Mouse (Mus musculus) neural tube, embryonic 10.5 days (tissue): ENCODE measurements at regions not wholly inside any gene's neighbourhood (a gene's known extent, or its start where the extent isn't known, plus 50 kb on each side); places are given as distances from the start of the nearest gene placed in this dataset.

Experiments
- DNase-seq: peaks from one replicate; pipeline ENCODE4 v3.0.0-alpha.2; 2017; ENCODE audit warnings: low spot score; ENCODE audit errors: extremely low spot score

DNA sequence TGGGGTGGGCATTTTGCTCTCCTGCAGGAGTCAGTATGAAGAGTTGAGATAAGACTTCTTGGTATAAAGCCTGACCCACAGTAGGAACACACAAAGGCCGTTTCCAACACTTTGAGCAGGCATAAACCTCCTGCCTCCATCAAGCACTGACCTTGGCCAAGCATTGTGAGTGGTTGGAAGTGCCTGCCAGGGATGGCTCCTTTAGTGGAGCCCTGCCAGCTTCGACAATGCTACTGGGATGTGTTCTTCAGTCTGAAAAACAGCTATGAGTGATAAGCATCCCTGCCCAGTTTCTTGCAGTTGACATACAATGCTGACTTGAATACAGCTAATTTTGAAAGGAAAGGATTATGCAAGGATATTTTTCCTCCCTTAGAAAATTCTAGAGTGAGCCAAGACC is 644.6 kb upstream of the Vstm2b start:
- no peak for DNase-seq

DNA sequence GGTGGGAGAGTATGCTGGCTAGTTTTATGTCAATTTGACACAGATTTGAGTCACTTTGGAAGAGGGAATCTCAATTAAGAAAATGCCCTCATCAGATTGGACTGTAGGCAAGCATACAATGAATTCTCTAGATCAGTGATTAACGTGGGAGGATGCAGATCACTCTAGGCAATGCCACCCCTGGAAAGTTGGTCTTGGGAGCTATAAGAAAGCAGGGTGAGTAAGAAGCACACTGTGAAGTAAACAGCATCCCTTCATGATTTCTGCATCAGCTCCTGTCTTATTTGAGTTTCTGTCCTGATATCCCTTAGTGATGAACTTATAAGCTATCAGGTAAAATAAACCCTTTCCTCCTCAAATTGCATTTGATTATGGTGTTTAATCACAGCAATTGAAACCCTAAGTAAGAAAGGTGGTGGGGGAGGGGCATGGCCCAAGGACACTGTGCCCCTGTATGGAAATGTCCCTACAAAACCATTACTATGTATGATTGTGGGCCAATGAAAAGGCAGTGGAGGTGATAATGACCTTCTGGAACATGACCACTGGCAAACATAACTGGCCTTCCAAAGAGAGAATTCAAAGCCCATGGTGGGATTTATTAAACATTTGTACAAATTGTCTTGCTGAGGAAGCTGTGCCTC is 640.3 kb upstream of the Vstm2b start:
- no peak for DNase-seq

- no peak for DNase-seq
Observed at GRCm38 (mm10) chr7:40258377-40258739, 639.8 kb upstream of the Vstm2b start.

DNA sequence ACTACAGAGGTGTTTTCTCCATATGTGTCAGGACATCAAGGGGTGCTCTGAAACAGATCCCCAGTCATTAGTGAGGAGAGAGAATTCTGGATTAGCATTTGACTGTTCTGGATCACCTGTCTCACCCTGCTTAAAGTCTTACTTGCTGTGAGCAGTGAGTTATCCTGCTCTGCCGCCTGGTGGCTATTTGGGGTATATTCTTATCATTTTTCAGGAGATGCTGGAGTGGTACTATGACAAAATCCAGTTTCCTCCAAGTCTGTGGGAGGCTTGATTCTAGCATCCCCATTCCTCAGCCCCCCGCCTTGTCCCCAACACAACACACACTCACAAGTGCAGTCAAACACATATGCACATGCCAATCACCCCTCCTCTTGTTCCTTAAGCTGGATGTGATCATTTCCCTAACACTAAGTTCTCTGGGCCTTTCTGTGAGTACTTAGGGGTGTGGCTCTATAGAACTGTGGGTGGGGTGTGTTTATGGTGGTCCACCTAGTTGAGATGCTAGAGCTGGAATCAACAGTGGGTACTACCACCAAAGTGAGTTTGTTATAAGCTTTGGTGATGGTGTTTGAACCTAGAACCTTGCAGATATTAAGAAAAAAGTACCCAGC is 624.6 kb upstream of the Vstm2b start:
- DNase-seq, result peak; percentile 36

DNA sequence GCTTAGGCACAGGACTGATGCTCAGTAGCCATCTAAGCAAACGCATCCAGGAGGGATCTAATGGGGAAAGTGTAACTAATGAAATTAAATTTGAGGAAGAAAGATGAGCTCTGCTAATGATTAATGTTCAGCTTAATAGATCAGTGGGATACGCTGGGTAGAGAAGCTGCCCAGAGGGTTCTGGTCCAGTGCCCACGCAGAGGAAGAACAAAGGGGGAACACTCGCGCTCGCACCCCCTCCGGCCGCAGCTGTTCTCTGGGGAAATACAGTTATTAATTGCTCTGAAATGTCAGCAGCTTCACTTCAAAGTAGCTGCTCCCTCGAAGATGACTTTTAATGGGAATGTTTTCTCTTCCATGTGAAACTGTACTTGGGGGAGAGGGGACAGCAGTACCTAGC is 623.0 kb upstream of the Vstm2b start:
- DNase-seq, result no peak

- DNase-seq, result no peak
Observed at GRCm38 (mm10) chr7:40275658-40276057, 622.5 kb upstream of the Vstm2b start.

GRCm38 (mm10) chr7:40276116-40276515 is 622.0 kb upstream of the Vstm2b start:
- DNase-seq, result peak; percentile 26

- DNase-seq, result no peak
Observed at GRCm38 (mm10) chr7:40290166-40290565, 608.0 kb upstream of the Vstm2b start.

- peak; percentile 27 for DNase-seq
Observed at GRCm38 (mm10) chr7:40310558-40310957, 587.6 kb upstream of the Vstm2b start.

- no peak for DNase-seq
Observed at GRCm38 (mm10) chr7:40321171-40321570, 577.0 kb upstream of the Vstm2b start.

DNA sequence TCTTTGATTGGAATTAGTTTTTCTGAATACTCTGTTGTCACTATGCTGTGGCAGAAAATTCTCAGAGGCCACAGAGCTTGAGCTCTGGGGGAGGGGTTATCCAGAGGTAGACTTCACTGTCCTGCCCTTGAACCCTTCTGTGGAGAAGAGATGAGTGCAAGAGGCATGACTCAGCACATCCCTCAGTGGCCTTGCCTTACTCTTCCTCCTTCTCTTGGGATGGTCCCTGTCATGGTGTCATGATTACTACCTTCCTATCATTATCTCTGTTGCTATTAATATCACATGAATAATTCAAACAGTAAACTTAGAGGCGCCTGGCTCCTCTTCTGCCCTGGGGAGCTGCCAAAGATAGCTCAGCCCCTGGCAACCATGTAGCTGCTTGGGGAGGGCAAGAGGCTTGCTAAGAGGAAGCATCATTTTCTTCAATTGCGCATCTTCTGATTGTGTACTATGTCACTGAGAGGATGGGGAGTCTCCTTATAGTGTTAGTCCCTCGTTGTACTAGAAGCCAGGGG is 572.9 kb upstream of the Vstm2b start:
- no peak for DNase-seq

GRCm38 (mm10) chr7:40332455-40332854 is 565.7 kb upstream of the Vstm2b start:
- peak; percentile 31 for DNase-seq

DNA sequence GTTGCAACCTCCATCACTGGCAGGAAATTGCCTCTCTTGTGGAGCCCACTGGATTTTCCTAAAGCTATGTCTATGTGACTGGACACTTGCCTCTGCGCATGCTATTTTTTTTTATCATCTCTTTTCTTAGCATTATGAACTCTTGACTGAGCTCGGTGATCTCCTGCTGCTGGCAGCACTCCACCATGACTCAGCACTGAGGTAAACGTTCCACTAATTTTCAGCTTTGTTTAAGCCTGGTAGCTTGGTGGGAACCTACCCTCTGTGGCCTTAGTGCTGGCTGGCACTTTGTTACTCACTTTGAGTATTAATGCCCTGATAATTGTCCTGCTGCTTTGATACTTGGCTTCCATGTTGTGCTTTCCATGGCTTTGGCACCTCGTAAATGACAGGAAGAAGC is 545.8 kb upstream of the Vstm2b start:
- DNase-seq, result no peak

DNA sequence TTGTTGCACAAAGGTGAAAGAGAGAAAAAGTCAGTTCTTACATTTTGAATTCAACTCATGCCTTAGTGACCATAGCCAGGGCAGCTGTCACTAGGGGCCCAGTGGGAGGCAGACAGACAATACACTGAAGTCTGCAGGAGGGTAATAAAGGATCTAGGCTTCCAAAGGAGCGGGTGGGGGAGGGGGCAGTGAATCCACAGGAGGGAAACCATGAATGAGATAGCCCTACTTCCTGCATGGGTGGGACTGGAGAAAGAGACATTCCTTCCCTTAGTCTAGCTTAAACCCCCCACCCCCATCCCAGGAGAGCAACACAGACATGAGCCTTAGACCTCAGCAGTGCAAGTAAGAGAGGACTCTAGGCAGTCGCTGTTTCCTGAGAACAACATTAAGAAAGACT is 535.4 kb upstream of the Vstm2b start:
- peak; percentile 14 for DNase-seq

DNA sequence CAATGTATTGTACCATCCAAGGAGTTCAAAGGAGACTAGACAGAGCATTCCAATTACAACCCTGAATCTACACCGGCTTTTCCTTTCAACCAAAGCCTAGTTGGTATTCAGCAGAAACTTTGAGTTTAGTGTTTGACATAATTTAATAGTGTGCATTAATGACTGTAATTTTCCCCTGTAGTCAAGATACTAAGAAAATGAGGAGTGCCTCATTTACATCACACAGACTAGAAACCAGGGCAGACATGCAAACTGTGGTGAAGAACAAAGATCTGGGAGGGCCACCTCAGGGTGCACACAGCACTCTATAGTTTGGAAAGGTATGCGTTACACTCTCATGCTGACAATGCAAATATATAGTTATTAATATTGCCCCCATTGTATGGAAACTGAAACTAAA is 525.4 kb upstream of the Vstm2b start:
- no peak for DNase-seq

DNA sequence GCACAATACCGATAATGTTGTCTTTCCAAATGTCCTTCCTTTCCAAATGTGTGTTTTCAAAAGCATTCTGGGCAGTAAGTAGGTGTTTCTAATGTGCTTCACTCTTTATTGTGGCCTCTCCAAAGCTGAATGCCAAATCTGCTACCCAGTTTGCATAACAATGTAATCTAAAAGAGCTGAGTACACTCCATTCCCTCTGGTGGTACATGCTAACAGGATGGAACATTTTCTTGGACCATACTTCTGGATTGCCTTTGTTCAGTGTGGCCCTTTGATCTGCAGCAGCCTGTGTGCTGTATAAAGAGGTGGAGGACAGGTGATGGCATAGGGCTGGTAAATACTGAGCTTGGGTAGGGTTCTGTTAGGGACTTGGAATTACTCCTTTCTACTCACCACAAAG is 520.3 kb upstream of the Vstm2b start:
- no peak for DNase-seq

- DNase-seq, result no peak
Observed at GRCm38 (mm10) chr7:40381244-40381643, 516.9 kb upstream of the Vstm2b start.

GRCm38 (mm10) chr7:40388152-40388551 is 510.0 kb upstream of the Vstm2b start:
- DNase-seq, result no peak

DNA sequence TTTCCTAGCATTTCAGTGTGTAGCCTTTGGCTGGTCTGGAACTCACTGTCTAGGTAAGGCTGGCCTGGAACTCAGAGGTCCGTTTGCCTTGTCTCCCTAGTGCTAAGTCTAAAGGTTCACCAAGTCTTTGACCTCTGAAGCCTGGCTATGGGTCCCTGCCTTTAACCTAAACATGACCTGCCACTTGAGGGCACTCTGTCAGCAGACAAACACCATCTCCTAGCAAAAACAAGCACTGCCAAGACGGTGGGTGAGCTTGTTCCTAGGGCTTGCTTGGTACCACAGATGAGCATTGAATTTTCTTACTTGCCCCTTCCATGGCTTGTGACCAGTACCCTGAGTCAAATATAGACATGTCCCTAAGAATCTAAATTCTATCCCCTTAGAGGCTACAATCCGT is 508.3 kb upstream of the Vstm2b start:
- DNase-seq, result no peak

DNA sequence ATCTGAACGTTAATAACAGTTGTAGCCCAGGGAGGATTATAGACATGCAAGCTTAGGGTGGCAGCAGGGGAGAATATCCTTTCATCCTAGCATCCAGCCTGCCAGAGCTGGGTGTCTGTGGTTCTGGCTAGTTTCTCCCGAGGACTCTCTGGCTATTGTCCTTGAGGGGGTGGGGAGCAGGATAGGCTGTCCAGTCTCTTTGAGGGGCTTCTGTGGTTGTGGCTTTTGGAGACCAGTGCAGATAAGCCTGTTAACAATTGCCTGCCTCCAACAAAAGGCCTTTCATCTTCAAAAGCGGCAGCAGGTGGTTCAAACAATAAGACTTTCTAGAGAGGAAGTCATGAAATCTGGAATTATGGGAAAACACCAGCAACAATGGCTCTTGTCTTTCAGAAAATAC is 507.2 kb upstream of the Vstm2b start:
- peak; percentile 14 for DNase-seq

- no peak for DNase-seq
Observed at GRCm38 (mm10) chr7:40391626-40392025, 506.5 kb upstream of the Vstm2b start.

- DNase-seq, result no peak
Observed at GRCm38 (mm10) chr7:40392207-40392606, 505.9 kb upstream of the Vstm2b start.

DNA sequence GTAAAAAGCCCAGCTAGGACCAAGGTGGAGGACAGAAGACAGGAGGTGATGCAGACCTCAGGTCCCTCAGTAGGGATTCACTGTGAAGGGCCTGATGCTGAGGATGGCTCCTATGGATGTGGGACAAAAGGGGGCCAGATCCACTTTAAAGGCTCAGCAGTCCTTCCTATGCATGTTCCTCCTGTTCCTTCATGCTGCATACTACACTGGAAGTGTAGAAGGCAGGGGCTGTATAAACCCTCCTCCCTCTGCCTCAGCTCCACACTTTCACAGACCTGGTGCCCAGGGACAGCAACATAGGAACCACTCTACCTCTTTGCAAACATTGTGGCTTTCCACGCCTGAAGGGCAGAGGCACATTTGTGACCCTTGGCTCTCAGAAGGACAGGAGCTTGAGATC is 505.4 kb upstream of the Vstm2b start:
- DNase-seq, result no peak
